Comparison of ENCODE assay signal across 8 mouse cellular contexts in genomic region chr7:82867271-82868121, GRCm38 (mm10). TPM values are rescaled to one million over a fixed set of nuclear protein-coding genes. Genes with fewer than 3 reads are reported as not detected.
DNase-seq lines count a peak whose midpoint lies in the region; ATAC-seq and TF ChIP-seq lines count a peak whose summit lies in the region.

TSS of gene Mex3b (plus strand) at chr7:82867333.

- peak within 1 kb of the TSS; percentile 99 for H3K27ac ChIP-seq in embryonic facial prominence, embryonic 15.5 days (replicated peaks)
- H3K27ac ChIP-seq in heart, embryonic 13.5 days (replicated peaks) = peak within 1 kb of the TSS; percentile 99
- H3K27ac ChIP-seq in kidney, postnatal 0 days = peak within 1 kb of the TSS; percentile 96
- peak within 1 kb of the TSS; percentile 94 for H3K27ac ChIP-seq in liver, embryonic 11.5 days (ENCODE audit: low read depth, low read length)

- TF ChIP-seq CTCF in kidney, postnatal 0 days (IDR thresholded peaks at IDR 0.05; ENCODE audit: low read depth) = peak; percentile 11; the same call in 1 of the 2 replicates

- H3K4me1 ChIP-seq in embryonic facial prominence, embryonic 15.5 days = peaks cover 32% of the 10 kb centered on the region
- H3K4me1 ChIP-seq in heart, embryonic 13.5 days = peaks cover 34% of the 10 kb centered on the region
- H3K4me1 ChIP-seq in kidney, postnatal 0 days (replicated peaks; ENCODE audit: insufficient read depth, low read length) = peaks cover 14% of the 10 kb centered on the region
- peaks cover 14% of the 10 kb centered on the region for H3K4me1 ChIP-seq in liver, embryonic 11.5 days (replicated peaks; ENCODE audit: control insufficient read depth, insufficient read depth, low read length)

- WGBS in embryonic facial prominence, embryonic 15.5 days = under 1% methylated on average over 75 of the region's 87 CpGs
- WGBS in heart, embryonic 13.5 days = under 1% methylated on average over 76 of the region's 87 CpGs
- WGBS in kidney, postnatal 0 days = under 1% methylated on average over 80 of the region's 87 CpGs
- WGBS in liver, embryonic 11.5 days = under 1% methylated on average over 81 of the region's 87 CpGs

- H3K27me3 ChIP-seq in embryonic facial prominence, embryonic 15.5 days = no peaks in the 10 kb centered on the region
- no peaks in the 10 kb centered on the region for H3K27me3 ChIP-seq in heart, embryonic 13.5 days (replicated peaks)
- H3K27me3 ChIP-seq in kidney, postnatal 0 days (ENCODE audit: insufficient read depth, low read length) = no peaks in the 10 kb centered on the region
- H3K27me3 ChIP-seq in liver, embryonic 11.5 days (replicated peaks; ENCODE audit: control insufficient read depth, insufficient read depth, low read length) = peaks cover 19% of the 10 kb centered on the region

- peak within 1 kb of the TSS; percentile 99 for H3K9ac ChIP-seq in embryonic facial prominence, embryonic 15.5 days
- peak within 1 kb of the TSS; percentile 99 for H3K9ac ChIP-seq in heart, embryonic 13.5 days
- H3K9ac ChIP-seq in kidney, postnatal 0 days (ENCODE audit: low read depth, low read length) = peak within 1 kb of the TSS; percentile 88
- H3K9ac ChIP-seq in liver, embryonic 11.5 days (ENCODE audit: low read depth, low read length) = peak within 1 kb of the TSS; percentile 84

- H3K9me3 ChIP-seq in embryonic facial prominence, embryonic 15.5 days (replicated peaks) = no peaks in the 10 kb centered on the region
- no peaks in the 10 kb centered on the region for H3K9me3 ChIP-seq in heart, embryonic 13.5 days
- no peaks in the 10 kb centered on the region for H3K9me3 ChIP-seq in kidney, postnatal 0 days (replicated peaks; ENCODE audit: low read length)
- no peaks in the 10 kb centered on the region for H3K9me3 ChIP-seq in liver, embryonic 11.5 days (ENCODE audit: control insufficient read depth, low read length)

- no peak for ATAC-seq in embryonic facial prominence, embryonic 15.5 days (ENCODE audit: insufficient number of reproducible peaks, low FRiP score, low TSS enrichment, low read depth)
- ATAC-seq in heart, embryonic 13.5 days (ENCODE audit: extremely low read depth, insufficient number of reproducible peaks, low FRiP score, low TSS enrichment) = no peak
- ATAC-seq in kidney, postnatal 0 days (replicated peaks; ENCODE audit: low FRiP score, low read depth) = peak; percentile 3; the same call in 1 of the 2 replicates
- peak; percentile 8 for ATAC-seq in liver, embryonic 11.5 days (replicated peaks; ENCODE audit: low FRiP score)

- peak; percentile 76 for DNase-seq in A20 (ENCODE audit: low read depth, low spot score)
- DNase-seq in adrenal gland, postnatal 25 days = peak; percentile 61
- DNase-seq in kidney, postnatal 0 days (ENCODE audit: low spot score) = peak; percentile 78
- peak; percentile 76 for DNase-seq in liver, embryonic 11.5 days (ENCODE audit: low spot score)
- peak; percentile 45 to 51 for DNase-seq in natural killer cell, adult 2 months (ENCODE audit: low spot score in 2 of 2)
- DNase-seq in telencephalon, adult 2 months (ENCODE audit: low read depth, low spot score) = peak; percentile 36

- H3K4me2 ChIP-seq in embryonic facial prominence, embryonic 15.5 days (replicated peaks) = peak within 1 kb of the TSS; percentile 94
- peak within 1 kb of the TSS; percentile 96 for H3K4me2 ChIP-seq in heart, embryonic 13.5 days
- H3K4me2 ChIP-seq in kidney, postnatal 0 days (ENCODE audit: low read length) = peak within 1 kb of the TSS; percentile 59
- H3K4me2 ChIP-seq in liver, embryonic 11.5 days = peak within 1 kb of the TSS; percentile 96

- peak within 1 kb of the TSS; percentile 82 for H3K4me3 ChIP-seq in embryonic facial prominence, embryonic 15.5 days (replicated peaks)
- peak within 1 kb of the TSS; percentile 95 for H3K4me3 ChIP-seq in heart, embryonic 13.5 days
- peak within 1 kb of the TSS; percentile 74 for H3K4me3 ChIP-seq in kidney, postnatal 0 days (replicated peaks; ENCODE audit: low read depth, low read length)
- H3K4me3 ChIP-seq in liver, embryonic 11.5 days (ENCODE audit: low read depth, low read length) = peak within 1 kb of the TSS; percentile 83

- 0 out of 2 replicates have a peak, but pooled peaks cover 7% of the 10 kb centered on the region for H3K36me3 ChIP-seq in embryonic facial prominence, embryonic 15.5 days
- peaks cover 18% of the 10 kb centered on the region for H3K36me3 ChIP-seq in heart, embryonic 13.5 days
- H3K36me3 ChIP-seq in kidney, postnatal 0 days (ENCODE audit: insufficient read depth, low read length) = no peaks in the 10 kb centered on the region
- H3K36me3 ChIP-seq in liver, embryonic 11.5 days (ENCODE audit: control insufficient read depth, insufficient read depth, low read length) = peaks cover 5% of the 10 kb centered on the region

RNA-seq across cellular contexts. Expression of gene Mex3b, which starts in this region (rescaled TPM):
- 2.1 and 3.2 TPM in 2 replicates for total RNA-seq in adrenal gland, postnatal 25 days (2021)
- polyA plus RNA-seq in embryonic facial prominence, embryonic 15.5 days (2015; fragmentation: Nextera tagmentation; extraction: Ambion mirVana) = 16.9 and 17.2 TPM in 2 replicates
- polyA plus RNA-seq in heart, embryonic 13.5 days (2015; fragmentation: Nextera tagmentation; extraction: Ambion mirVana) = 8.4 and 9.4 TPM in 2 replicates
- 11.2 and 11.3 TPM in 2 replicates for polyA plus RNA-seq in kidney, postnatal 0 days (2015; fragmentation: Nextera tagmentation; extraction: Ambion mirVana)
- 6.2 and 7.8 TPM in 2 replicates for polyA plus RNA-seq in liver, embryonic 11.5 days (2014; fragmentation: Nextera tagmentation; extraction: Ambion mirVana)

Comparison
In these comparisons a context has a peak if more than half of its experiments do, and no peak if none do; other contexts are left out.
1. ATAC-seq: peak in kidney, postnatal 0 days (single experiment) and liver, embryonic 11.5 days (single experiment); none in embryonic facial prominence, embryonic 15.5 days (single experiment) and heart, embryonic 13.5 days (single experiment).
2. Peak in every context shown above with its lines, with median percentiles within 50 percentile points of each other: DNase-seq, H3K27ac ChIP-seq, H3K4me2 ChIP-seq, H3K4me3 ChIP-seq and H3K9ac ChIP-seq.